Mouse (Mus musculus) midbrain, embryonic 16.5 days (tissue): ENCODE measurements around the gene Astn2. TPM values are rescaled to one million over a fixed set of nuclear protein-coding genes. Genes with fewer than 3 reads are reported as not detected.

Source experiments
- ATAC-seq: fragments of 200-750 bp; cut with Nextera tagmentation; 2 replicates; pipeline ENCODE4 v1.8.0; 2017; ENCODE audit warnings: moderate TSS enrichment
- H3K27ac ChIP-seq: fragments of 300-500 bp; sonication (generic); 2 replicates; pipeline ENCODE4 v1.5.1; 2014; ENCODE audit warnings: mild to moderate bottlenecking, low read length, mixed read lengths
- H3K27me3 ChIP-seq: fragments of 300-500 bp; sonication (generic); 2 replicates; pipeline ENCODE4 v1.6.1; 2014; ENCODE audit warnings: low read depth, low read length, mixed read lengths; ENCODE audit not compliant: control insufficient read depth, insufficient read depth
- H3K36me3 ChIP-seq: fragments of 300-500 bp; sonication (generic); 2 replicates; pipeline ENCODE4 v1.6.1; 2014; ENCODE audit warnings: mild to moderate bottlenecking, low read length, moderate library complexity, mixed read lengths; ENCODE audit not compliant: control insufficient read depth, insufficient read depth
- H3K4me1 ChIP-seq: fragments of 300-500 bp; sonication (generic); 2 replicates; pipeline ENCODE4 v1.6.1; 2014; ENCODE audit warnings: mild to moderate bottlenecking, low read length, mixed read lengths; ENCODE audit not compliant: control insufficient read depth, insufficient read depth
- H3K4me2 ChIP-seq: fragments of 300-500 bp; sonication (generic); 2 replicates; pipeline ENCODE4 v1.6.1; 2014; ENCODE audit warnings: mild to moderate bottlenecking, low read length, mixed read lengths
- H3K4me3 ChIP-seq: fragments of 300-500 bp; sonication (generic); 2 replicates; pipeline ENCODE4 v1.5.1; 2014; ENCODE audit warnings: low read depth, mild to moderate bottlenecking, low read length, moderate library complexity, mixed read lengths
- H3K9ac ChIP-seq: fragments of 300-500 bp; sonication (generic); 2 replicates; pipeline ENCODE4 v1.6.1; 2014; ENCODE audit warnings: low read depth, low read length, mixed read lengths
- H3K9me3 ChIP-seq: fragments of 300-500 bp; sonication (generic); replicated peaks from 2 replicates; pipeline ENCODE4 v1.6.1; 2014; ENCODE audit warnings: mild to moderate bottlenecking, low read length, mixed read lengths; ENCODE audit not compliant: control insufficient read depth, poor library complexity, severe bottlenecking
- WGBS: fragments of 180-500 bp; shearing (Covaris S2); extraction: QIAGEN DNeasy Blood & Tissue Kit; methylation state at CpG from one replicate; pipeline ENCODE4 v1.1.7; 2014; 5-methylcytosine and 5-hydroxymethylcytosine counted together
- polyA plus RNA-seq: library from polyadenylated mRNA; unstranded; fragments of >200 nt; fragmentation: Nextera tagmentation; extraction: Ambion mirVana; gene quantifications from 2 replicates; pipeline ENCODE4 v1.2.1, GENCODE M21; 2015

Gene Astn2
- polyA plus RNA-seq, 1 experiment from 2014 or later: 1.8 TPM

GRCm38 (mm10) chr4:65372731-65373130, 1031.7 kb downstream of the Astn2 start:
- WGBS: 99% methylated on average over 3 of the region's 3 CpGs

GRCm38 (mm10) chr4:65367135-65367534, 1037.3 kb downstream of the Astn2 start:
- H3K9me3 ChIP-seq: no peaks in the 10 kb centered on the region
- no peak overlapping the region for H3K27ac ChIP-seq
- H3K4me2 ChIP-seq: no peak overlapping the region
- H3K4me3 ChIP-seq: no peak overlapping the region
- no peaks in the 10 kb centered on the region for H3K27me3 ChIP-seq
- H3K4me1 ChIP-seq: no peaks in the 10 kb centered on the region
- H3K9ac ChIP-seq: no peak overlapping the region
- H3K36me3 ChIP-seq: no peaks in the 10 kb centered on the region
- ATAC-seq: no peak

More at GRCm38 (mm10) chr4:65372731-65373130, 1031.7 kb downstream of the Astn2 start:
- H3K27me3 ChIP-seq: no peaks in the 10 kb centered on the region
- H3K4me2 ChIP-seq: no peak overlapping the region
- no peak overlapping the region for H3K27ac ChIP-seq
- no peaks in the 10 kb centered on the region for H3K9me3 ChIP-seq
- no peaks in the 10 kb centered on the region for H3K4me1 ChIP-seq
- no peak for ATAC-seq
- no peaks in the 10 kb centered on the region for H3K36me3 ChIP-seq
- H3K4me3 ChIP-seq: no peak overlapping the region
- no peak overlapping the region for H3K9ac ChIP-seq

GRCm38 (mm10) chr4:65354580-65354979, 1049.8 kb downstream of the Astn2 start:
- H3K4me2 ChIP-seq: no peak overlapping the region
- no peak overlapping the region for H3K27ac ChIP-seq
- no peak for ATAC-seq
- no peaks in the 10 kb centered on the region for H3K36me3 ChIP-seq
- 50% methylated on average over 4 of the region's 4 CpGs for WGBS
- no peaks in the 10 kb centered on the region for H3K4me1 ChIP-seq
- H3K27me3 ChIP-seq: no peaks in the 10 kb centered on the region
- H3K9ac ChIP-seq: no peak overlapping the region
- no peak overlapping the region for H3K4me3 ChIP-seq
- no peaks in the 10 kb centered on the region for H3K9me3 ChIP-seq

- 80% methylated on average over 7 of the region's 7 CpGs for WGBS
- no peaks in the 10 kb centered on the region for H3K36me3 ChIP-seq
- no peak for ATAC-seq
Measured at GRCm38 (mm10) chr4:65350521-65350920, 1053.9 kb downstream of the Astn2 start.

GRCm38 (mm10) chr4:65341766-65342165, 1062.6 kb downstream of the Astn2 start:
- no peaks in the 10 kb centered on the region for H3K36me3 ChIP-seq
- H3K4me1 ChIP-seq: no peaks in the 10 kb centered on the region
- no peak overlapping the region for H3K4me2 ChIP-seq
- H3K27ac ChIP-seq: no peak overlapping the region
- ATAC-seq: no peak
- no peak overlapping the region for H3K9ac ChIP-seq
- no peak overlapping the region for H3K4me3 ChIP-seq
- no peaks in the 10 kb centered on the region for H3K9me3 ChIP-seq
- WGBS: 93% methylated on average over 3 of the region's 3 CpGs
- no peaks in the 10 kb centered on the region for H3K27me3 ChIP-seq

More at GRCm38 (mm10) chr4:65350521-65350920, 1053.9 kb downstream of the Astn2 start:
- no peak overlapping the region for H3K9ac ChIP-seq
- no peaks in the 10 kb centered on the region for H3K27me3 ChIP-seq
- no peak overlapping the region for H3K27ac ChIP-seq
- H3K4me3 ChIP-seq: no peak overlapping the region
- H3K4me2 ChIP-seq: no peak overlapping the region
- H3K9me3 ChIP-seq: no peaks in the 10 kb centered on the region
- H3K4me1 ChIP-seq: no peaks in the 10 kb centered on the region

GRCm38 (mm10) chr4:65333718-65334117, 1070.7 kb downstream of the Astn2 start:
- no peak for ATAC-seq
- Histone ChIP-seq H3K27ac (no peak overlapping the region), H3K27me3 (no peaks in the 10 kb centered on the region), H3K36me3 (no peaks in the 10 kb centered on the region), H3K9me3 (no peaks in the 10 kb centered on the region), H3K4me3 (no peak overlapping the region), H3K4me2 (no peak overlapping the region), H3K9ac (no peak overlapping the region), H3K4me1 (no peaks in the 10 kb centered on the region)
- WGBS: 50% methylated on average over 1 of the region's 1 CpGs
